In genomic region chr14:122336957-122337356, GRCm38 (mm10) we compare ENCODE assay signal across 17 mouse cellular contexts.
A peak's percentile ranks its signal among the peaks of the same experiment; 100 is the strongest.
DNase-seq lines count a peak whose midpoint lies in the region; ATAC-seq and TF ChIP-seq lines count a peak whose summit lies in the region.
"Had no signal": no experiment of that assay in that cellular context is flagged by ENCODE, and none has a peak within 500 bp of the region (broad histone marks: within the 10 kb centered on the region; RNA-seq: fewer than 3 reads in every experiment).

No protein-coding gene starts in this region.

- no peak for TF ChIP-seq EP300 in liver, postnatal 0 days (IDR thresholded peaks at IDR 0.05; ENCODE audit: low read depth)

- H3K9ac ChIP-seq in kidney, embryonic 16.5 days (replicated peaks; ENCODE audit: low read length): no peak overlapping the region
- H3K9ac ChIP-seq in liver, postnatal 0 days (replicated peaks): no peak overlapping the region
- H3K9ac ChIP-seq: heart, embryonic 15.5 days; hindbrain, embryonic 14.5 days; limb, embryonic 12.5 days; liver, embryonic 14.5 days; midbrain, embryonic 15.5 days had no signal

- ATAC-seq in kidney, embryonic 16.5 days (ENCODE audit: low FRiP score, low TSS enrichment): no peak
- peak; percentile 39 for ATAC-seq in Patski
- no peak for ATAC-seq in liver, postnatal 0 days
- ATAC-seq: midbrain, embryonic 15.5 days had no signal

- H3K4me3 ChIP-seq in kidney, embryonic 16.5 days (ENCODE audit: low read length): no peak overlapping the region
- H3K4me3 ChIP-seq in liver, postnatal 0 days (ENCODE audit: low read depth, low read length): no peak overlapping the region
- H3K4me3 ChIP-seq: erythroblast, embryonic 14.5 days; heart, embryonic 15.5 days; limb, embryonic 12.5 days; midbrain, embryonic 15.5 days had no signal

- no peak for TF ChIP-seq CTCF in Patski (IDR thresholded peaks at IDR 0.05)
- TF ChIP-seq CTCF in liver, postnatal 0 days (IDR thresholded peaks at IDR 0.05; ENCODE audit: low read depth): no peak

- H3K27me3 ChIP-seq in kidney, embryonic 16.5 days (ENCODE audit: insufficient read depth, low read length): no peaks in the 10 kb centered on the region
- no peaks in the 10 kb centered on the region for H3K27me3 ChIP-seq in Patski
- no peaks in the 10 kb centered on the region for H3K27me3 ChIP-seq in liver, postnatal 0 days (ENCODE audit: insufficient read depth, low read length)
- H3K27me3 ChIP-seq: heart, embryonic 15.5 days; limb, embryonic 12.5 days; midbrain, embryonic 15.5 days had no signal

- H3K36me3 ChIP-seq in kidney, embryonic 16.5 days (ENCODE audit: insufficient read depth, low read length): no peaks in the 10 kb centered on the region
- no peaks in the 10 kb centered on the region for H3K36me3 ChIP-seq in liver, postnatal 0 days (replicated peaks; ENCODE audit: insufficient read depth, low read length)
- H3K36me3 ChIP-seq: heart, embryonic 15.5 days; limb, embryonic 12.5 days; midbrain, embryonic 15.5 days had no signal

- in situ Hi-C loops in Patski (cut with MboI; ENCODE audit: low pct_unique_long_range_greater_than_20kb): no loop called here

- POLR2A ChIA-PET in Patski (lab: Charles Lee): no interaction called here

- no peaks in the 10 kb centered on the region for H3K4me1 ChIP-seq in kidney, embryonic 16.5 days (ENCODE audit: insufficient read depth, low read length)
- no peaks in the 10 kb centered on the region for H3K4me1 ChIP-seq in liver, postnatal 0 days (ENCODE audit: insufficient read depth)
- H3K4me1 ChIP-seq: midbrain, embryonic 15.5 days had no signal

- CTCF ChIA-PET in Patski (lab: Charles Lee): interaction anchor here (0.6 to 1.1 kb wide), 3 partner anchors 32 to 79 kb away, joined by 3 to 4 read pairs (median 3); no protein-coding TSS in a partner anchor

- DNase-seq in cerebellum, adult 11-12 months: peak; percentile 57
- DNase-seq in cerebellum, adult 11 months: no peak
- DNase-seq in kidney, postnatal 10 days: peak; percentile 11
- DNase-seq in Patski (ENCODE audit: low read depth, low spot score): no peak
- DNase-seq in forelimb bud, embryonic 11.5 days (ENCODE audit: low read depth, low spot score): peak; percentile 12
- DNase-seq in ovary, adult 18-20 months (ENCODE audit: low spot score): no peak
- DNase-seq in liver, postnatal 0 days: no peak
- DNase-seq: heart, adult 11 months; kidney, adult 11 months; right cerebral cortex, postnatal 4 days had no signal

- H3K4me2 ChIP-seq in kidney, embryonic 16.5 days (replicated peaks; ENCODE audit: low read depth, low read length): no peak overlapping the region
- H3K4me2 ChIP-seq in liver, postnatal 0 days (ENCODE audit: low read depth, low read length): no peak overlapping the region
- H3K4me2 ChIP-seq: heart, embryonic 15.5 days; hindbrain, embryonic 14.5 days; limb, embryonic 12.5 days; midbrain, embryonic 15.5 days had no signal

- H3K27ac ChIP-seq in kidney, embryonic 16.5 days (ENCODE audit: low read length): no peak overlapping the region
- H3K27ac ChIP-seq in liver, postnatal 0 days (ENCODE audit: low read depth): no peak overlapping the region
- H3K27ac ChIP-seq: heart, embryonic 15.5 days; hindbrain, embryonic 14.5 days; limb, embryonic 12.5 days; liver, embryonic 14.5 days; midbrain, embryonic 15.5 days had no signal

- 29% methylated on average over 4 of the region's 4 CpGs for WGBS in kidney, embryonic 16.5 days
- WGBS in liver, postnatal 0 days (ENCODE audit: insufficient replicate concordance): 65% methylated on average over 4 of the region's 4 CpGs

- no peaks in the 10 kb centered on the region for H3K9me3 ChIP-seq in kidney, embryonic 16.5 days (ENCODE audit: low read length)
- no peaks in the 10 kb centered on the region for H3K9me3 ChIP-seq in liver, postnatal 0 days (ENCODE audit: low read length)
- H3K9me3 ChIP-seq: heart, embryonic 15.5 days; limb, embryonic 12.5 days; midbrain, embryonic 15.5 days had no signal

Comparison
In these comparisons a context has a peak if more than half of its experiments do, and no peak if none do; other contexts are left out.
1. DNase-seq: peak in cerebellum, adult 11-12 months (single experiment), kidney, postnatal 10 days (single experiment) and forelimb bud, embryonic 11.5 days (single experiment); none in cerebellum, adult 11 months (single experiment), Patski (single experiment), ovary, adult 18-20 months (single experiment) and liver, postnatal 0 days (single experiment).